Mouse (Mus musculus) embryo, embryonic 10 days (tissue): Measurements from ENCODE around the gene Zswim9.
"Not testable (repeated sequence)": the region's sequence is repeated elsewhere in the genome, so short reads cannot be mapped to it uniquely, and the experiment has no call there.

Experiments
- DNase-seq: peaks from one replicate; pipeline ENCODE4 v3.0.0-alpha.2; 2015; ENCODE audit warnings: low spot score

Gene Zswim9

DNA sequence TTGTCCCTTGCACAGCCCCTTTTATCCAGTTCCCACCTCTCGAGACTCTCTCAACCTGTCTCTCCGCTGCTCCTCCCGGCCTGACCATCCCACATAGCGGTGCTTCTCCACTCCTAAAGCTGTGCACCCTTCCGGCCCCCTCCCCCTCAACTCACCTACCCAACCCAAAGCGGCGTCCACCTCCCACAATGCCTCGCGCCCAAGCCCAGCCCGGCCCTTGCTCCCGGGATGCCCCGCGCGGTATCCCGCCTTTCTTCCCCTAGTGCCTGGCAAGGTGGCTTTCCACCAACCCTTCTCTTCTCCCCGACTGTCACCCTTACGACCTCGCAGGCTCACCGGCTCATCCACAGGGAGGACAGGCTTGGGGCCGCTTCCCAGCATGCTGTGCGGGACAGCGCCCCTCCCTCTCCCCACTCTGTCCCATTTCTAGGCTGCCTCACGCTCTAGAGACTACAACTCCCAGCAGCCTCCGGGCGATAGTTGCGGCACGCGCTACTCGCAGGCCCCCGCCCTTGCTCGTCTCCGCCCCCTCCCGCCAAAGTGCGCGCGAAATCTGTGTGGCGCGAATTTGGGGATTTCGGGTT lies at the start of gene Zswim9:
Gene Zswim9 (minus strand): TSS at position 414 of the 584 bp plus-strand sequence.
- peak; percentile 96 for DNase-seq

DNA sequence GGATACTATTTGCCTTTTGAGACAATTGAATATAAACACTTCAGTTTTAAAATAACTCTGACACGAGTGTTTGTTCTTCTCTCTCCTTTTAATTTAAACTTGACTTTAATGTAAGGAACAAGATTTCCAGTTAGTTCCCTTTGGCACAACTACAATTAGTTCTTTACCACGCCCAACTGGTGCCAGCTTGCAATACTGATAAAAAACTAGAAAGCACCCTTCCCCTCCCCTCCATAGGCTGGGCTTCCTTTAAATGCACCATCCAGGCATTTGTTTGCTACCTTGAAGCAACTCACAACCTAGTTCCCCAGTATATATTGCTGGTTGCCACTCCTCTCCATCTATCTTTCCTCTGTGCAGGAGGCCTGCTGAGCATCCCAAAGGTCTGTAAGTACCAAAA lies 45.8 kb upstream of the Zswim9 start, which contains the start of gene Pla2g4c:
Gene Pla2g4c (plus strand): TSS at position 340 of the 400 bp plus-strand sequence.
- no peak for DNase-seq

DNA sequence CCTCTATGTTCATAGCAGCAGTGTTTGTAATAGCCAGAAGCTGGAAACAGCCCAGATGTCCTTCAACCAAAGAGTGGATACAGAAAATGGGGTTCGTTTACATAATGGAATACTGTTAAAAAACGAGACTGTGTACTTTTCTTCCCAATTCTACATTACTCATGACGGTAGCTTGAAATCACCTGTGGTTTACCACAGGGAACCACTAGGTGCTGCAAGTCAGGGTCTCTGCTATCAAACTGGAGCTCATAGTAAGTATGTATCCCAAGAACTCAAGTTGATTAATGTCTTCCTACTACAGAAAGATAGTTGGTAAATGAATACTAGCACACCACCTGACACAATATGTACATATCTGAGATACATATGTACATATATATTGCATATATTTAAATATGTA lies 42.9 kb upstream of the Zswim9 start:
- no peak for DNase-seq

DNA sequence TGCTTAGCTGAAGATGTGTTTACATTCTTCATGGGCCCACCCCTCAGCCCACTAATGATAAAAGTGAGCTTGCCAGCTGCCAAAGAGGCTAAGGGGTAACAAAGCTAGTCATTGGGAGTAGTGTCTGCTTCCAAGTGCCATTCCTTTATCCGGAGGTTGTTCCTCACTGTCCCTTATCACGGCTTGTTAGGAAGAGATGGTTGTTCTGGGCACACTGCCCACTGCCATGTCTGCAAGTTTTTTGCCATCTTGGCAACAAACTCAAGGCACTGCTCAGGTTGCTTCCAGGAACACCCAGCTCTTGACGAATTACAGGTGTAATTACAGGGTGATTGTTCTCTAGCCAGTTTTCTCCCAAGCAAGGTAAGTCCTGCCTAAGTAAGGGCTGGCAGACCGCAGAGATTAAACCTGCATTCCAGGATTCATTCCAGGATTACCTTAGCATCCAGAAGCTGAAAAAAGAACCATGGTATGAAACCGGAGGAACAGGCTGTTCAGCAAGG lies 35.6 kb upstream of the Zswim9 start:
- no peak for DNase-seq

DNA sequence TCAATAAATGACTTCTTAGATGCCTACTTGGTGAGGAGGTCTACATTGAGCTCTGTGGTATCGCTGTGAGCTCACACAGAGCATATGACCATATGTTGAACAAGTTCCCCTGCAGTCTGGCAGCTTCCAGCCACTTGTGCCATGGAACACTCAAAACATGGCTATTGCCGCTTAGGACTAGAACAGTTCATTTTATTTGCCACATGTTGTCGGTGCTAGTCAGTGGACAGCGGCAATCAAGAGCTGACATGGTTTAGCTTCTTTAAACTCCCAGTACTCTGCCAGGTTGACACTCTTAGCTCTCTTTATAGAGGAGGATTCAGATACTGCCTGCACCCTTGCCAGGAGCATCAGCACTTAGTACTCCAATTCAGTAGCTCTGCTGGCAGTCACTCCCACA lies 32.9 kb upstream of the Zswim9 start:
- no peak for DNase-seq

DNA sequence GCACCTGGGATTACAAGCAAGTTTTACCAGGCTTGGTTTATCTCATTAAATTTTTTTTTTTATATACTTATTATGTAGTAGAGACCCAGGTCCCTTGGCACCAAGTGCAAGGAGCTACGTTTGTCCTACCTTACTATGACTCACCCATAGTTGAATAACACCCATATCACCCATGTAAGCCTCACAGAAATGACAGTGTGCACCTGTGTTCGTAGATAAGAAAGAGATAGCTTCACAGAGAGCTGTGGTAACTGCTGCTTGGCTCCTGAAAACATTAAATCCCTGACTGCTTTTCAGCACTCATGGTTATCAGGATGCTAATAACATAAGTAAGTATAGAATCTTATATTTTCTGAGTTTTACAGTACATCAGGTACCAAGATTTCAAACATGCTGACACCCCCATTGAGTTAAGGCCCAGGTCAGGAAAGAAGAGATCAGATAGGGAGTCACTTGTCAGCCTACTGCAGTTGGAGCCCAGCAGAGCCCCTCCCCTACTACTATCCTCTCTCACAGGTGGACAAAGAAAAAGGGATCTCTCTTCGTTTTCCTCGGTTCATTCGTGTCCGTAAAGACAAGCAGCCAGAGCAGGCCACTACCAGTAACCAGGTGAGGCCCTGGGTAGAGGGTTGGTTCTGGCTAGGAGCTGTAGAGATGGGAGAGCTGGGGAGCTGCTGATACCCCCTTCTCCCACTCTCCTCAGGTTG lies 32.1 kb upstream of the Zswim9 start:
- no peak for DNase-seq

DNA sequence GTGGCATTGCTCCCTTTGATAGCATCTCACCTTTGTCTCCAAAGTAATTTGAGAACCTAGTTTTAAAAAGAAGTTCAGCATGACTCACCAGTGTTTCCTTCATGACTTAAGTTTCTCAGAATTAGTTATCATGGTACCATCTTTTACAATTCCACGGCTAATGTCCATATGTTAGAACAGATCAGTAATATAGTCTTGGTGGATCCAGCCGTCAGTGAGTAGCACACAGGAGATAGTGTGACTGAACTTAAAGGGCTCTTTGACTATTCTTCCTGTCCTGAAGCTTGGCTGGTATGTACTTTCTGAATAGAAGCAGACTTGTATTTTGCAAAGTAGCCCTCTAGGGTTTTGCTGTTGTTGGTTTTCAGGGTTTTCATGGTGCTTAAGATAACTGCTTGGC lies 30.9 kb upstream of the Zswim9 start:
- no peak for DNase-seq

DNA sequence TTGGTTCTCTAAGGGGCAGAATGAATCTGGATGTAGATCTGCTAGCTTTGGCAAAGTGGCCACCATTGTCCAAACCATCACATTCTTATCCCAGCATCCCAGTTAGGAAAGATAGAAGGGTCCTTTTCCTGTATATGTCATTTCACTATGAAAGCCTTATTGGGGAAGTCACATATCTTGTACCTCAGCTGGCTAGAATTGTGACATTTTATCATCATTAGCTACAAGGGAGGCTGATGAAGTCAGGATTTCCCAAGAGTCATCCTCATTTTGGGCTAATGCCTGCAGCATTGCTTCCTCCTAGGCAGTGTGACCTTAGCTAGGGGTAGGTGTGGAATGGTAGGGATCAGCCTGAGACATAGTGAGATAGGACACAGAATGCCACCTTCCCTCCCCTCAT lies 24.9 kb upstream of the Zswim9 start:
- DNase-seq: no peak

DNA sequence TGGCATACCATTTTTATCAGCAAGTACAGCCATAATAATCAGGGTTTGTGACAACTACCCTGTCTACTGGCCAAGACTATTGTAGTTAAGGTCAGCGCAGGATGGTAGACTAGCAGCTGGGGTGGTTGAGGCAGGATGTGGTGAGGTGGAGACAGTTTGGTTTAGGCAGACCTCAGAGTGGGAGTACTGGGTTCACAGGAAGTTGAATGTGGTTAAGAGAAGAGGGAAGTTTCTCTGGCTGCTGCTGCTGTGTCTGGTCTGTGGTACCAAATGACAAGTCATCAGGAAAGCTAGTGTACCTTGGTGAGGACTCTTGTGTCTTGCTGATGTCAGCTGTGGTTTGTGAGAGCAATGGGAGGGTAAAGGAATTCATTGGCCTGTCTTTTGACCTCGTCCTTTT lies 24.3 kb upstream of the Zswim9 start:
- DNase-seq: no peak

DNA sequence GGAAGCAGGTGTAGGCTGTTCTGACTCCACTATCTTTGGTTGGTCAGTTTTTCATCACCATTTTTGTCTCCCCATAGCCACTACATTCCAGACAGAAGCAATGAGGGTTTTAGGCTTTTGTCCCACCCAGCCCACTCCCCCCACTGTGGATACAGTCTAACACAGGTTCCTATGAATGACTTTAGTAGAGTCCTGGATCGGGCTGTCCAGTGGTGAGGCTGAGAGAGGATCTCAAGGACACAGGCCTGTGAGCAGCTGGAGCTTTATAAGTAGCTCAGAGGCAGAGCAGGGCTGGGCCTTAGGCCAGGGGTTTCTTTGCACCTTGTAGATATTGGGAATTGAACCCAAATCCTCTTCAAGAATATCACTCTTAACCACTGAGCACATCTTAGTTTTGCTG lies 23.1 kb upstream of the Zswim9 start:
- no peak for DNase-seq

DNA sequence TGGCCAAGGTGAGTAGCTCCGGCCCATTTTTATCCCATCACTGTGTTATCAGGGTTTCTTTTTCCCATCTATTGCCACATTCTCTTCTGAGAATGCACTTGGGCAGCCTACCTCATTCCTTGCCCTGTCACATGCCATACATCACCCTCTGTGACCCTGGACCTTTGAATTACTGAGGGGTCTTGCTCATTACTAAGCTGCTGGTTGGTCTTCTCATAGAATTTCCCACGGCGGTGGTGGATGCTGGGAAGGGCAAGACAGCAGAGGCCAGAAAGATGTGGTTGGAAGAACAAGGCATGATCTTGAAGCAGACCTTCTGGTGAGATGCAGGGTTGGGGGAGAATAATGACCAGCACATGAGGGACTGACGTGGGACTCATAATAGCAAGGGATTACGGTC lies 20.3 kb upstream of the Zswim9 start:
- no peak for DNase-seq

DNA sequence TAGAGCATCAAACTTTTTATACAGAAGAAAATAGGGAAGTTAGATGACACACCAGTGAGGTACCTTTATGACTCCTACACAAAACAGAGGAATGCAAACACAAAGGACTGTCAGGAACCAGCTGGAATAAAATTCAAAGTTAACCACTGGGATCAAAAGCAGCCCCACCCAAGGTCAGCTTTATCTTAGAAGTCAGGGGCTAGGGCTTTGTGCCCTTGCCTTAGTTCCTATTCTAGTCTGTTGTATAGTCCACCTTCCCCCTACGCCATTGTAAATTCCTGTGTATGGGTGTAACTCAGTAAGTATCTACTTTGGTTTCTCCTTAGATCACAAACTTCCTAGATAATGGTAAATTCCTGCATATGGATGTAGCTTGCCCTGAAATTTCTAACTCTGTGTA lies 19.1 kb upstream of the Zswim9 start:
- no peak for DNase-seq

DNA sequence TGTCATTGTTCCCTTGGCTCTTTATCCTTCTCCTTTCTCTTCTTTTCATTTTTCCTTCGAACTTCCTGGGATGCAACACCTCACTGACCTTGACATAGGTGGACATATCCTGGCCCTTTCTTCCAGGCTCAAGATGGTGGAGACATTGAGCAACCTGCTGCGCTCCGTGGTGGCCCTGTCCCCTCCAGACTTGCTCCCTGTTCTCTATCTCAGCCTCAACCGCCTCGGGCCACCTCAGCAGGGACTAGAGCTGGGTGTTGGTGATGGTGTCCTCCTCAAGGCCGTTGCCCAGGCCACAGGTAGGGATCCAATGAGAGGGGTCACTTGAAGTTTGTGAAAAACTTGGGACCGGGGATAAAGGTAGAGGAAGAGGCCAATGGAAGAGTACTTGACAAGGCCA lies 16.7 kb upstream of the Zswim9 start:
- no peak for DNase-seq

DNA sequence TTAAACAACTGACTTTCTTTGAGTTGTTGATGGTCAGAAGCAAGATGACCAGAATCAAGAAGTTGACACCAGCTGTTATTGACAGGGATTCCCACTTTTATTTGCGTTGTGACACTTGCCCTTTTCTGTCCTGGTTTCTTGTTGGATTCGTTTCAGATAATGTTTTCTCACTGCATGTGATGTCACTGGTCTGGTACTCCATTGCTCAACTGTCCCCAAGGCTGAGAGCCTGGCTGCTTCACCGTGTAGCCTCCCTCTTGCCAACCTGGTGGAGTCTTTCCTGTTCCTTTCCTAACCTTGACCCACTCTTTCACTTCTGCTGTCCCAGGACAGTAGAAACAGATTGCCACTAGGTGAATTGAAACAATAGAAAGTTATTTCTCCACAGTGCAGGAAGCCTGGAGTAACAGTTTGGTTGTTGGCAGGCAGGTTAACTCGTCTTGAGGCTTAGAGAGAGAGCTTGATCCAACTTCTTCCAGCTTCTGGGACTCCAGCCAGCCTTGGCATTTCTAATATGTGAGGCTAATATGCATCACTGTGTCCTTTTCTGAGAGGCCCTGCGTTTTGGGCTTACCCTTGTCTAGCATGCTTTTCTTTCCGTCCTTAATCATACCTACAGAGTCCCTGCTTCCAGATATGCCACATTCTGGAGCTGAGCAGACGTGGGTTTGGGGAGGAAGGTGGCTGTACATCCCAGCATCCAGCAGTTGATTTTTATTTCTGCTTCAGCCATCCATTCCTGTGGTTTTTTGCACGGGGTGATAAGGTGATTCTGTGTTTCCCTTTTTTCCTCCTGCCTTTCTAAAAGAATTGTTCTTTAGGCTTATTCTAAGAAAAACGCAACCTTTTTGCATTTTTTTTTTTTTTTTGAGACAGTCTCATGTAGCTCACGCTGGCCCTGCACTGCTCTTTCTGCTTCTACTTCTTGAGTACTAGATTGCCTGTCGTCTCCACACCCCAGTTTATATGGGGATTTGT lies 15.6 kb upstream of the Zswim9 start:
- DNase-seq: no peak

DNA sequence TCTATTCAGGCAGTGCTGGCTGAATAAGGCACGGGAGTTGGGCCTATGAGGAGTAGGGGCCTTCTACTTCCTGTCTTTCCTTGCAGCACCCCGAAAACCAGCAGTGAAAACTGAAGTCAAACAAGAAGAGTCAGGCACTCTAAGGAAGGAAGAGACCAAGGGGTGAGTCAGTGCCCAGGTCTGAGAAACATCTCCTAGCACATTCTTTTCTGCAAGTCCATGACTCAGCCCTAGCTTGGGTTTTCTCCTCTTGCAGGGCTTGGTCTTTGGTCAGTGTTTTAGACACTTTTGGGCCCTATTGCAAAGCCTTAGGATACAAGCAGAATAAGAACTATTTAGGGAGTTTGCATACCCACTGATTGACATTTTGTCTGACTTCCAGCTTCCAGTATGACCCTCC lies 12.8 kb upstream of the Zswim9 start:
- no peak for DNase-seq

DNA sequence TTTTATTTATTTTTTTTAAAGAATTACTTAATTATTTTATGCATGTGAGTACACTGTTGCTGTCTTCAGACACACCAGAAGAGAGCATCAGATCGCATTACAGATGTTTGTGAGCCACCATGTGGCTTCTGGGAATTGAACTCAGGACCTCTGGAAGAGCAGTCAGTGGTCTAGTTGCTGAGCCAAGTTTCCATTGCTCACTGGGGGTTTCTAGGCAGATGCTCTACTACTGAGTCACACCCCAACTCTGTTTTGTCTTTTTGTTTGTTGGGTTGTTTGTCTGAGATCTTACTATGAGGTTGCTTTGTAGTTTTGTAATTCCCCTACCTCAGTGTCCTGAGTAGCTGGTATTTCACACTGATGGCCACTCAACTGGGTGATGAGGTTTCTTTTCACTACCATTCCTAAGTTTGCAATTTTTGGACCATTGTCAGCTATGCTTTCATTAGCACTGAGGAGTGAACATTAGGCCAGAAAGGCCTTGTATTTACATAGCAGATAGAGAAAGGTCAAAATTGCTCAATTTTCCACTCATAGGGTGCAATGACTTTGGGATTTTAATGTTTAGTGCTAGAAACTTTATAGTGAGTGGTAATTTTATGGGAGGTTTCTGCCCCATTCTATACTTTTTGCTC lies 11.6 kb upstream of the Zswim9 start:
- DNase-seq: no peak

DNA sequence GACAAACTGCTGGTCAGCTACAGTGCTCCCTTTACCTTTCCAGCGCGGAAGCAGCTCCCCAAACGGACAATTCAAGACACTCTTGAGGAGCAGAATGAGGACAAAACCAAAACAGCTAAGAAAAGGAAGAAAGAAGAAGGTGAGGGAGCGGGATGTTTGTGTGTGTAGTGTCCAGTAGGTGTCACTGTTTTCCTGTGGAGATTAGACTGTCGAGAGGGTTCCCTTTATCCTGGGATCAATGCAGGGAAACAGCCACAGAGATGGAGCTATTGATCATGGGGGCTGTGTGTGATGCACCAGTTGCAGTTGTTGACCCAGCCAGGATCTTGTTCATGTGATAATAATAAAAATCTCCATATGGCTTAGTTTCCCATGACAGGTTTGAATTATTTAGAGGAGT lies 10.1 kb upstream of the Zswim9 start:
- peak; percentile 67 for DNase-seq

DNA sequence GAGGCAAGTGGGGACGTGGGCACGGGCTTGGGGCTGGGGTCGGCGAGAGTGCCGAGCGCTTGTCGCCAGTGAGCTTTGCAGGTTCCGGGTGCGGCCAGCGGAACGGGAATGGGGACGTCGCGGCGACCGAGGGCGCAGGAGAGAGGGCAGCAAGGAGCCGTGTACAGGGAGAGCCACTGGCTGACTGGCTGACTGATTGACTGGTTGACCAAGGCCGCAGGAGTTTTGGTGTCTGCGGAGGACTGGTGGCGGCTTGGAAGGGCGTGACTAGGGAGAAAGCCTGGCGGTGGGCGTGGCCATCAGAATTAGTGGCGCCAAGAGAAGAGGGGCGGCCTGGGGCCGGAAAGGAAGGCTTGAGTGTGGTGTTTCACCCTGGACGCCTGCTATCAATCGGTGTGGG lies 436 bp upstream of the Zswim9 start:
- DNase-seq: not testable (repeated sequence)

DNA sequence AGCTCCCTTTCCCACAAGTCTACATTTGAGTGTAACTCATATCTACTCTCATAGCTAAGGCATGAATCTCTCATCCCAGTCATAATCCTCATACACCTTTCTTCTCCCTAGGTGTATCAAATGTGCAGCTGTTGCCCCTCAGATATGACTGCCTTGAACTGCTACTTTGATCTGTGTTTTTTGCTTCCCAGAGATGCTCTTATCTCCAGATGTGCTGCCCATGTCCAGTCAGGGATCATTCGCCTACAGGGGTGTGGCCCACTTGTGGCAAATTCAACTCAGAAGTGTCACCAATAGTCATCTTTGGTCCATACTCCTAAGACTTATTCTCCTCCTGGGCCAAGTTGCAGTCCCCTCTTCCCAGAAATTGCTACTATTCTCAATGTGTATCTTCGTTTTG lies 688 bp downstream of the Zswim9 start:
- DNase-seq: no peak

DNA sequence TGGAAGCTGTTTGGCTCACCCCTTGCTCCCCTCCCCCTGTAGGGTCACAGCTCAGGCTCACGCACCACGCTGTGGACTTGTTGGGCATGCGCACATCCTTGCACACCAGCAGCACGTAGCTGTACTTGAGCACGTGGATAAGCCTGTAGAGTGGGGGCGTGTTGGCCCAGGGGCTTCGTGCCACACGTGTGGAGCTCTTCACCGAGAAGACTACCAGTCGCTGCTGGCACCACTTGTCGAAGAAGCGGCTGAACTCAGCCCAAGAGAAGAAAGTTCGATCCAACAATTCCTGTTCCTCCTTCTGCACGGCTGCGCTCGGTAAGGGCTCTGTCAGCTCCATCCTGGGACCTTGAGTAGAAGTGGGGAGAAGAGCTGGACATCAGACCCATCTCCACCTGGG lies 1.4 kb downstream of the Zswim9 start, which contains the start of gene Lig1:
Gene Lig1 (plus strand): TSS at position 203 of the 400 bp plus-strand sequence.
- no peak for DNase-seq

DNA sequence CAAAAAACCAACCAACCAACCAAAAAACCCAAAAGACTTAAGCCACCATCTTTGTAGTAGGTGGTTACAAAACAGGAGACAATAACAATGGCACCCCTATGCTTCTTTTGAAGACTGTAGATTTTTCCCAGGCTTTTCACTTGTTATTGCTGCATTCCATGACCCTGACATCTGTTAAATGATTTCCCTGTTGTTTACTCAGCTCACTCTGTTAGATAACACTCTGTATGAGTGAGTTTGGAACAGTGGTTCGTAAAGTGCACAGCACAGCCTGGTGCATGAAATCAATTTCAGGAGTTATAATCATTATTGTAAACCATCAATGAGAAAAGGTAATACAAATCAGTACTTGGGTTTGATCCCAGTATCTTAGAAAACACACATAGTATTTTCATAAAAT lies 6.8 kb downstream of the Zswim9 start:
- DNase-seq: no peak

DNA sequence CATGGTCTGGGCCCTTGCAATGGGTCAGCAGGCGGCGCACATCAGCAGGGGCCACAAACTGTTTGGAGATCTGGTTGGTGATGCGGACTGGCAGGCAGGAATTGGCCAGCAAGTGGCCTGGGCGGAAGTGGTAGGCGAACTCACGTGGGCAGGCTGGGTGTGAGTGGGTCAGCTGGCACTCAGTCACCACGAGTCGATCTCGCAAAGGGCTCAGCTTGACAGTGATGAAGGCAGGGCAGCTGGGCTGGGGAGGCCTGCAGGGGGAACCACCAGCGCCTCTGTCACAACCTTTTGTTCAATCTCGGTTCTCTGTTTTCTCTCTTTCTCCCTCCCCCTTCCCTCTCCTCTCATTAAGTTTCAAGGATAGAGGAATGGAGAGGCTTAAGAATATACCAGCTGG lies 9.1 kb downstream of the Zswim9 start:
- DNase-seq: no peak
